In the genomic region with DNA sequence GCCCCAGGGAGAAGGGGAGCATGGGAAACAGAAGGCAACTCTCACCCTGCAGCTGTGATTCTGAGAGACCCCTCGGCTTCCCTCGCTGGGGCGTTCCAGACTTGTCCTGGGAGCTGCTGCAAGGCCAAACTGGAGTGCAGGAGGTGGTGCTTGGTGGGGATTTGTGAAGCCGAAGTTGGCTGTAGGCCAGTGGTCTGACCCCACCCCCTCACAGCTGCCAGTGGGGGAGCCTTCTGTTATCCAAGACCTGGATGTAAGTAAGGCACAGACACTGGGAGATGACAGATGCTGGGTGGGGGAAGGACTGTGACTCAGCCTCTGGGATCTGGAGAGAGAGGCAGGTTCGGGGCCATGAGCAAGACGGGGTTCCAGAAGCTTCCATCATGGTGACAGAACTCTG, we compare ENCODE assay signal across 8 mouse cellular contexts. TPM values are rescaled to one million over a fixed set of nuclear protein-coding genes. Genes with fewer than 3 reads are reported as not detected.
DNase-seq lines count a peak whose midpoint lies in the region; ATAC-seq lines count a peak whose summit lies in the region.

No protein-coding gene starts in this region.

- H3K4me2 ChIP-seq in kidney, embryonic 14.5 days (replicated peaks; ENCODE audit: low read depth, low read length) = 0 out of 2 replicates have a peak overlapping the region, but pooled peaks have one; percentile 10
- no peak overlapping the region for H3K4me2 ChIP-seq in hindbrain, embryonic 12.5 days (replicated peaks)

- H3K4me1 ChIP-seq in kidney, embryonic 14.5 days (ENCODE audit: control insufficient read depth, insufficient read depth, low read length) = no peaks in the 10 kb centered on the region
- peaks cover 13% of the 10 kb centered on the region for H3K4me1 ChIP-seq in hindbrain, embryonic 12.5 days

- ATAC-seq in kidney, embryonic 14.5 days (ENCODE audit: low FRiP score, low TSS enrichment) = 0 out of 2 replicates have a peak, but pooled peaks have one; percentile 51
- peak; percentile 66 for ATAC-seq in hindbrain, embryonic 12.5 days (ENCODE audit: low FRiP score)

- no peak for DNase-seq in kidney, postnatal 25 days
- DNase-seq in WW6 (ENCODE audit: low read depth, low spot score) = peak; percentile 49
- peak; percentile 74 for DNase-seq in gastrocnemius, adult 18-20 months (ENCODE audit: low spot score)
- DNase-seq in lung, postnatal 10 days = peak; percentile 82
- DNase-seq in testis, postnatal 10 days (ENCODE audit: low spot score) = peak; percentile 89
- no peak for DNase-seq in spleen, postnatal 14 days (ENCODE audit: low spot score in 2 of 2)

- WGBS in kidney, embryonic 14.5 days = 50% methylated on average over 6 of the region's 6 CpGs
- 47% methylated on average over 6 of the region's 6 CpGs for WGBS in hindbrain, embryonic 12.5 days

- no peaks in the 10 kb centered on the region for H3K9me3 ChIP-seq in kidney, embryonic 14.5 days (ENCODE audit: control insufficient read depth, low read length)
- H3K9me3 ChIP-seq in hindbrain, embryonic 12.5 days (replicated peaks) = no peaks in the 10 kb centered on the region

- H3K36me3 ChIP-seq in kidney, embryonic 14.5 days (ENCODE audit: control insufficient read depth, insufficient read depth, low read length) = no peaks in the 10 kb centered on the region
- no peaks in the 10 kb centered on the region for H3K36me3 ChIP-seq in hindbrain, embryonic 12.5 days

- H3K27ac ChIP-seq in kidney, embryonic 14.5 days (ENCODE audit: low read depth, low read length) = no peak overlapping the region
- 0 out of 2 replicates have a peak overlapping the region, but pooled peaks have one; percentile 30 for H3K27ac ChIP-seq in hindbrain, embryonic 12.5 days

- H3K4me3 ChIP-seq in kidney, embryonic 14.5 days (ENCODE audit: low read length) = no peak overlapping the region
- H3K4me3 ChIP-seq in hindbrain, embryonic 12.5 days = no peak overlapping the region

- H3K9ac ChIP-seq in kidney, embryonic 14.5 days (ENCODE audit: low read depth, low read length) = no peak overlapping the region
- no peak overlapping the region for H3K9ac ChIP-seq in hindbrain, embryonic 12.5 days

- no peaks in the 10 kb centered on the region for H3K27me3 ChIP-seq in kidney, embryonic 14.5 days (ENCODE audit: control insufficient read depth, insufficient read depth, low read length)
- no peaks in the 10 kb centered on the region for H3K27me3 ChIP-seq in hindbrain, embryonic 12.5 days

RNA-seq across cellular contexts. Expression of a gene that starts 7.0 kb away (rescaled TPM):
- polyA plus RNA-seq in kidney, embryonic 14.5 days (2014; fragmentation: Nextera tagmentation; extraction: Ambion mirVana) = 12.7 and 16.4 TPM in 2 replicates
- 10 to 100 TPM; 28.7 to 29.4 TPM for total RNA-seq in gastrocnemius, adult 18-20 months (2021)
- polyA plus RNA-seq in hindbrain, embryonic 12.5 days (2016; fragmentation: Nextera tagmentation; extraction: Ambion mirVana) = 14.5 and 17.0 TPM in 2 replicates

RNA-seq across cellular contexts. Expression of a gene that starts 46.8 kb away (rescaled TPM):
- polyA plus RNA-seq in kidney, embryonic 14.5 days (2014; fragmentation: Nextera tagmentation; extraction: Ambion mirVana) = 4.5 and 6.1 TPM in 2 replicates
- under 1 TPM; 0.21 to 0.32 TPM for total RNA-seq in gastrocnemius, adult 18-20 months (2021)
- polyA plus RNA-seq in hindbrain, embryonic 12.5 days (2016; fragmentation: Nextera tagmentation; extraction: Ambion mirVana) = 30.9 and 34.4 TPM in 2 replicates

Comparison
In these comparisons a context has a peak if more than half of its experiments do, and no peak if none do; other contexts are left out.
1. DNase-seq: peak in WW6 (single experiment), gastrocnemius, adult 18-20 months (single experiment), lung, postnatal 10 days (single experiment) and testis, postnatal 10 days (single experiment); none in kidney, postnatal 25 days (0 of 2) and spleen, postnatal 14 days (0 of 2).